Mouse (Mus musculus) kidney, embryonic 16.5 days (tissue): ENCODE data around the gene Prex1. TPM values are rescaled to one million over a fixed set of nuclear protein-coding genes. Genes with fewer than 3 reads are reported as not detected.
A peak's percentile ranks its signal among the peaks of the same experiment; 100 is the strongest.

ENCODE experiments used
- ATAC-seq: fragments of 200-750 bp; cut with Nextera tagmentation; 2 replicates; pipeline ENCODE4 v1.8.0; 2017; ENCODE audit warnings: moderate TSS enrichment; ENCODE audit not compliant: low FRiP score, low TSS enrichment
- H3K27ac ChIP-seq: fragments of 300-500 bp; sonication (generic); 2 replicates; pipeline ENCODE4 v1.5.1; 2014; ENCODE audit warnings: low read length
- H3K27me3 ChIP-seq: fragments of 300-500 bp; sonication (generic); 2 replicates; pipeline ENCODE4 v1.6.1; 2014; ENCODE audit warnings: low read length, control low read depth, mixed read lengths; ENCODE audit not compliant: insufficient read depth
- H3K36me3 ChIP-seq: fragments of 300-500 bp; sonication (generic); 2 replicates; pipeline ENCODE4 v1.6.1; 2014; ENCODE audit warnings: low read length, control low read depth, mixed read lengths; ENCODE audit not compliant: insufficient read depth
- H3K4me1 ChIP-seq: fragments of 300-500 bp; sonication (generic); 2 replicates; pipeline ENCODE4 v1.6.1; 2014; ENCODE audit warnings: low read length, control low read depth, mixed read lengths; ENCODE audit not compliant: insufficient read depth
- H3K4me2 ChIP-seq: fragments of 300-500 bp; sonication (generic); replicated peaks from 2 replicates; pipeline ENCODE4 v1.6.1; 2014; ENCODE audit warnings: low read depth, low read length
- H3K4me3 ChIP-seq: fragments of 300-500 bp; sonication (generic); 2 replicates; pipeline ENCODE4 v1.5.1; 2014; ENCODE audit warnings: mild to moderate bottlenecking, low read length
- H3K9ac ChIP-seq: fragments of 300-500 bp; sonication (generic); replicated peaks from 2 replicates; pipeline ENCODE4 v1.6.1; 2014; ENCODE audit warnings: low read length
- H3K9me3 ChIP-seq: fragments of 300-500 bp; sonication (generic); 2 replicates; pipeline ENCODE4 v1.6.1; 2016; ENCODE audit warnings: low read length, control low read depth
- WGBS: fragments of 180-500 bp; shearing (Covaris S2); extraction: QIAGEN DNeasy Blood & Tissue Kit; methylation state at CpG from one replicate; pipeline ENCODE4 v1.1.7; 2014; 5-methylcytosine and 5-hydroxymethylcytosine counted together
- polyA plus RNA-seq: library from polyadenylated mRNA; unstranded; fragments of >200 nt; fragmentation: Nextera tagmentation; extraction: Ambion mirVana; gene quantifications from 2 replicates; pipeline ENCODE4 v1.2.1, GENCODE M21; 2015

Gene Prex1
- polyA plus RNA-seq, 1 experiment from 2014 or later, result 15.7 TPM

DNA sequence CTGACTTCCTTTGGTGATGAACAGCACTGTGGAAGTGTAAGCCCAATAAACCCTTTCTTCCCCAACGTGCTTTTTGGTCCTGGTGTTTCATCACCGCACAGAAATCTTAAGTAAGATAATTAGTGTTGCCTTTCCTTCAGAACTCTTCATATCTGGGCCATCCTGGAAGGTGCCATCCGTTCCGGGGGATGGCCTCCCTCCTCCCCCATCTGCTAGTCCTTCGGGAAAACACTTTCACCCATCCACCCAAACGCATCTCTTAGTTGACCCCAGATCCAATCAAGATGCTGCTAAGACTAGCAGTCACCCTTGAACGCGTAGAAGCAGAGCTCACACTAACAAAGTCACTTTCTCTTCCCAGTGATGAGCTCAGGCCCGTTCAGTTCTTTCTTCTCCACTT lies 150.6 kb downstream of the Prex1 start:
- no peak overlapping the region for H3K27ac ChIP-seq
- H3K4me3 ChIP-seq, result no peak overlapping the region
- no peaks in the 10 kb centered on the region for H3K9me3 ChIP-seq
- no peak for ATAC-seq
- H3K4me2 ChIP-seq, result no peak overlapping the region
- H3K36me3 ChIP-seq, result no peaks in the 10 kb centered on the region
- WGBS, result 82% methylated on average over 9 of the region's 9 CpGs
- H3K9ac ChIP-seq, result no peak overlapping the region
- no peaks in the 10 kb centered on the region for H3K27me3 ChIP-seq
- H3K4me1 ChIP-seq, result peaks cover 12% of the 10 kb centered on the region

DNA sequence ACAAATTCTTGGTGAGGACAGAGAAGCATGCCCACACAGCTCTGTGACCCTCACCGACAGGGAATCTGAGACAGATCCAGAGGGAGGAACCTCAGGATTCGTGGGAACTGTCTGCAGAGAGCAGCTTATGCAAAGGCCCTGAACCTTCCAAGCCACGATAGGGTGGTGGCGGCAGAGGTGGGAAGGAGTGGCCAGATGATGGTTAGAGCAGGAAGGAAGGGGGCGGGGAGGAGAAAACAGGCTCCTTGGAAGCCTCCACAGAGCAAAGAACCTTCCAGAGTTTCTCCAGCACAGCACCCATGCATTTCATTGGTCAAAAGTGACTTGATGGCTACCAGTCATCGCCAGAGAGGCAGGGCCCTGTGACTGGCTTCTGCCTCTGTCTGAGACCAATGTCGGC lies 151.9 kb downstream of the Prex1 start:
- Histone ChIP-seq H3K9me3 (no peaks in the 10 kb centered on the region), H3K27me3 (no peaks in the 10 kb centered on the region), H3K4me2 (no peak overlapping the region), H3K36me3 (no peaks in the 10 kb centered on the region), H3K27ac (no peak overlapping the region), H3K4me3 (no peak overlapping the region), H3K4me1 (peaks cover 12% of the 10 kb centered on the region), H3K9ac (no peak overlapping the region)
- WGBS, result 48% methylated on average over 7 of the region's 7 CpGs
- ATAC-seq, result no peak

DNA sequence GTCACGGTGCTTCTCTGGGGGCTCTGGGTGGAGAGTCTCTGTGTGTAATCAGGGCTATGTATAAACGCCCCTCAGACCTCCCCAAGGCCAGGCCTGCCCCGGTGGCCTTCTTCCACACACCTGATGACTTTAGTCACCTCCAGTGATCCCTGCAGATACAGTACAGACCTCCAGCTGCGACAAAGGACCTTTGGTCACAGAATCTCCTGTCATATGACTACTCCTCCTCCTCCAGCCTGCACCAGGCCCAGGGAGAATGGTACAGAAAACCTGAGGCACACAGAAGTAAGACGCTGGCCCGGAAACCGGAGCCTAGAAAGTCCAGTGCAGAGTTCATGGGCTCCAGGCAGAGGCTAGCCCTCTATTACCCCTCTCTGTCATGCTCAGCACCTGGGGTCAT lies 152.8 kb downstream of the Prex1 start:
- H3K9ac ChIP-seq, result no peak overlapping the region
- H3K36me3 ChIP-seq, result no peaks in the 10 kb centered on the region
- no peaks in the 10 kb centered on the region for H3K9me3 ChIP-seq
- no peak for ATAC-seq
- H3K27ac ChIP-seq, result no peak overlapping the region
- H3K4me1 ChIP-seq, result peaks cover 12% of the 10 kb centered on the region
- H3K27me3 ChIP-seq, result no peaks in the 10 kb centered on the region
- no peak overlapping the region for H3K4me3 ChIP-seq
- 74% methylated on average over 7 of the region's 7 CpGs for WGBS
- H3K4me2 ChIP-seq, result no peak overlapping the region

DNA sequence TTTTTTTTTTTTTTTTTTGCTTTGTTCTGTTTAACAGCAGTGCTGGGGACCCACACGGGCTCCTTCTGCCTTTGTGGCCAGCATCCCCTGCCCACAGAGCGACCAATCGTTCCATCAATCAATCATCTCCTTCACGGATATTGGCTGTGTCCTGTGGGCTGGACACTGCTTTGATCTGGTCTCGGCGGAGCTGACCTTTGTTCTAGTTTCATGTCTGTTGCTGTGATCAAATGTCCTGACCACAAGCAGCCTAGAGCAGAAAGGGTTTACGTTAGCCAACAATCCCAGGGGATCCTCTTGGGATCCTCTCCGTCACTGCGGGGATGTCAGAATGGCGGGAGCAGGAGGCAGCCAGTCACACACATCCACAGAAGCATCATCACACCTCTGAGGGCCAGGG lies 154.1 kb downstream of the Prex1 start:
- H3K9me3 ChIP-seq, result no peaks in the 10 kb centered on the region
- no peak overlapping the region for H3K4me3 ChIP-seq
- no peaks in the 10 kb centered on the region for H3K27me3 ChIP-seq
- no peaks in the 10 kb centered on the region for H3K36me3 ChIP-seq
- no peak for ATAC-seq
- H3K27ac ChIP-seq, result no peak overlapping the region
- WGBS, result 20% methylated on average over 10 of the region's 10 CpGs
- no peak overlapping the region for H3K4me2 ChIP-seq
- H3K4me1 ChIP-seq, result peaks cover 12% of the 10 kb centered on the region
- no peak overlapping the region for H3K9ac ChIP-seq

DNA sequence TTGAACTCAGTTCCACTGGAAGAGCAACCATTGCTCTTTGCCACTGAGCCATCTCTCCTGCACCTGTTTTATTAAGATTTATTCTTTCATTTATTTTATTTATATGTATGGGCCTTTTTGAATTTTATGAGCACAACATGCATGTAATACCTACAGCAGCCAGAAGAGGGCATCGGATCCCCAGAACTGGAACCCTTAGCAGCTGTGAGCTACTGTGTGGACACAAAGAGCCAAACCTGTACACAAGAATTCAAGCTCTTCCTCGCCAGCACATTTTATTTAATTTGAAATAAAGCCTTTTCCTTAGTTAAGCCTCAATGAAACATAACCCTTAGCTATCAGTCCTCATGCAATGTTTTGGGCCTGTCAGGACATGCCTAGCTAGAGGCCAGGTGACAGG lies 158.1 kb downstream of the Prex1 start:
- Histone ChIP-seq H3K4me2 (no peak overlapping the region), H3K36me3 (no peaks in the 10 kb centered on the region), H3K27ac (no peak overlapping the region), H3K9ac (no peak overlapping the region), H3K27me3 (no peaks in the 10 kb centered on the region), H3K4me1 (peaks cover 20% of the 10 kb centered on the region), H3K4me3 (no peak overlapping the region), H3K9me3 (no peaks in the 10 kb centered on the region)
- 72% methylated on average over 2 of the region's 2 CpGs for WGBS
- ATAC-seq, result no peak

DNA sequence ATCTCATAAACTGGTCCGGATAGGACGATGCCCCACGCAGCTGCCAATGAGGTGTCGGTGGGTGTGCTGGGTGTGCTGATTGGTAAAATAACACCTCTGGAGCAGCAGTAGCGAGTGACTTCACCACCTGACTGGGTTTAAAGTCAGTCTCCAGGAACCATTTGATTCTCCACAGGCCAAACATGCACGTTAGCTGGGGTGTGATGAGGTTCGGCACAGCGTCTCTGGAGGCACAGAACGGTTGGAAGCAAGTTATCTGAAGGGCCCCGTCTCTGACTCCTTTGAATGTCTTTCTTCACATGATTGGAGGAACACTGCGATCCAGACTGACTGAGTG lies 159.5 kb downstream of the Prex1 start:
- Histone ChIP-seq H3K27me3 (no peaks in the 10 kb centered on the region), H3K9me3 (no peaks in the 10 kb centered on the region), H3K27ac (0 out of 2 replicates have a peak overlapping the region, but pooled peaks have one; percentile 28), H3K4me2 (no peak overlapping the region), H3K9ac (no peak overlapping the region), H3K4me1 (peaks cover 14% of the 10 kb centered on the region), H3K4me3 (no peak overlapping the region), H3K36me3 (no peaks in the 10 kb centered on the region)
- no peak for ATAC-seq
- WGBS, result 80% methylated on average over 11 of the region's 11 CpGs

DNA sequence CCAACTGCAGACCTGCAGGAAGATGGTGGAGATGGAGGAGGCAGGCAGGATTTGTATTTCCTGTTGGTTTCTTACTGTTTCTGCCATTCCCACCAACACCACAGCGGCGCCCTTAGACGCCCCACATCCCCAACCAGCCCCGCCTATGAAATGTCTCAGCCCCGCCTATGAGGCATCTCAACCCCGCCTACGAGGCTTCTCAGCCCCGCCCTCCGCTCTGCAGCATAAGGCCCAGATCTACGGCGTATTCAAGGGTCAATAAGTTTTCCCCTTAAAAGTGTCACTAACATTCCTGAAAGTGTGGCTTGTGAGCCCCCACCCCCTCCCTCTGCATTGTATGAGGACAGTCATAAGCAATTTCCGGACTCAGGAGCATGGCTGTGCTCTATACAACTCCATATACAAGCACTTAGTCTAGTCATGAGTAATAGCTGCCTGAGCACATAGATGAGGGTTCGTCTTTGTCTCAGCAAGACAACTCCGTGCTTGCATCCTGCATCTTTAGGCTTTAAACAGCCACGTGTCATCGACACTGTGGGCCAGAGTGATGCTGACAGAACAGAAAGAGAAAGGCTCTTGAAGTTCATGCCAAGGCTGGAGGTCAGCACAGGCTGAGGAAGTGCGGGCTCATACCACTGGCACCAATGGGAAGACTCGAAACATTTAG lies 160.0 kb downstream of the Prex1 start:
- Histone ChIP-seq H3K4me2 (peak overlapping the region; percentile 31), H3K4me1 (peaks cover 14% of the 10 kb centered on the region), H3K27me3 (no peaks in the 10 kb centered on the region), H3K4me3 (0 out of 2 replicates have a peak overlapping the region, but pooled peaks have one; percentile 12), H3K9ac (0 out of 2 replicates have a peak overlapping the region, but pooled peaks have one; percentile 22), H3K36me3 (no peaks in the 10 kb centered on the region), H3K27ac (peak overlapping the region; percentile 65), H3K9me3 (no peaks in the 10 kb centered on the region)
- 30% methylated on average over 18 of the region's 18 CpGs for WGBS
- ATAC-seq, result peak; percentile 78

DNA sequence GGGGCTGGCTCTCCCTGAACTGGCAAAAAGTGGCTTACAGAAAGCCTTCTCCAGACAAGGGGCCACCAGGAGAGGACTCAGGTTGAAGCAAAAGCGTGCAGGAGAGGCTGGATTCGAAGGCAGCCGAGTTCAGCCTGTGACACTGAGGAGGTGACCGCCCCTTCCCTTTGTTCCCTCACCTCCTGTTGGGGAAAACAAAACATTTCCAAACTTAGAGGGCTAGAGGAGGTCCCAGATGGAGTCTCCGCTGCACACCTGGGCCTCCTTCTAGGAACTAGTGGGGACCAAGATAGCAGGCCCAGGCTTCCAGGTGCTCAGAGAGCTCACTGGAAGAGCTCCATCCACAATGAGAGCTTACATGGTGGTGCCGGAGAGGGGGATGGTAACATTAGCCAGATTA lies 161.0 kb downstream of the Prex1 start:
- H3K27ac ChIP-seq, result peak overlapping the region; percentile 65; the same call in 1 of the 2 replicates
- H3K4me2 ChIP-seq, result no peak overlapping the region
- no peaks in the 10 kb centered on the region for H3K36me3 ChIP-seq
- H3K4me3 ChIP-seq, result no peak overlapping the region
- no peaks in the 10 kb centered on the region for H3K27me3 ChIP-seq
- H3K9ac ChIP-seq, result no peak overlapping the region
- H3K4me1 ChIP-seq, result peaks cover 14% of the 10 kb centered on the region
- no peak for ATAC-seq
- no peaks in the 10 kb centered on the region for H3K9me3 ChIP-seq
- 73% methylated on average over 6 of the region's 6 CpGs for WGBS

DNA sequence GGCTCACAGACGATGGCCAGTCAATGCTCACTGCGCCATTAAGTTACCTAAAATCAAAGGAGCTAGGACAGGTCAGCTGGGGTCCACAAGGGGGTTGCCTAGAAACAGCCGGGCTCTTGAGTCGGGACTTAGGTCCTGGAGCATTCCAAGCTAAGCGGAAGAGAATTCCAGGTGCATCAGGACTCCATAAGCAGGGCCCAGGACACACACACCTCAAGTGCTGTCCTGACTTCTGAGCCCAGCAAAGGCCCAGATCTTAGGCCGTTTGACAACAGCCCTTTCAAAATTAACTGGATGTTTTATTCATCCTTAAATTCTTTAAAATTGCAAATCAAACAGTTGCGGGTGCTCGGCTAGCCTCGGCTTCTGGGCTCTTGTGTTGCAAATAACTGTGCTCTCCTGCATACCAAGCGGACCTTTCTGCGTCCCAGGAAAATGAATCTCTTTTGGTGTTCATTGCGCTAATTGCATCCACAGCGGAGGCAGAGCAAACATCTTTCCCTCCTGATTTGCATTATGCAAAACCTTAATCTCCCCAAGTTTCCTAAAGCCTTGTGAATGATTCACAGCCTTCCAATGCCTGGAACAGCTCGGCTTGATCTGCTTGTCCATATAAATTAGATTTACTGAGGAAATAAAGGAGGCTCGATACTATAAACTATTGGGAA lies 161.7 kb downstream of the Prex1 start:
- no peak for ATAC-seq
- Histone ChIP-seq H3K9me3 (no peaks in the 10 kb centered on the region), H3K27ac (no peak overlapping the region), H3K4me1 (peaks cover 14% of the 10 kb centered on the region), H3K4me3 (no peak overlapping the region), H3K4me2 (no peak overlapping the region), H3K27me3 (no peaks in the 10 kb centered on the region), H3K36me3 (no peaks in the 10 kb centered on the region), H3K9ac (no peak overlapping the region)
- 64% methylated on average over 15 of the region's 15 CpGs for WGBS

DNA sequence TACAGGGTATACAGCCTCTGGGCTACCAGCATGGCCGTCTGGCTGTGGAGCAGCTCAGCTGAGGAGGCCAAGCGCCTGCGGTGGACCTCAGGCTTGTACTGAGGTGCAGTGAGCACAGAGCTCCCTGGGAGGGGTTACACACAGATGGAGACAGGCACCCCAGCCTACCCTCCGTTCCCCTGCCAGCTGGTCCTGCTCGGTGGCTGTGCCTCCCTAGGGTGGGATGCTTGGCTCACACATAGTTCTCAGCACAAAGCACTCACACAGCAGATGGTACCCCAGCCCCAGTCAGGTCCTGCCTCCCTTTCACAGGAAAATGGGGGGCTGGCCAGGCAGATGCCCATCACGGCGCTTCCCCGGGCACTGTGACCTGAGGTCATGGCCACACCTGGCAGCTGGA lies 163.8 kb downstream of the Prex1 start:
- ATAC-seq, result no peak
- Histone ChIP-seq H3K4me1 (peaks cover 28% of the 10 kb centered on the region), H3K4me3 (no peak overlapping the region), H3K9ac (no peak overlapping the region), H3K4me2 (no peak overlapping the region), H3K27me3 (no peaks in the 10 kb centered on the region), H3K27ac (no peak overlapping the region), H3K36me3 (no peaks in the 10 kb centered on the region), H3K9me3 (no peaks in the 10 kb centered on the region)
- WGBS, result 67% methylated on average over 8 of the region's 8 CpGs
